Mouse (Mus musculus): ENCODE results near the gene Supt20.
"Not testable (repeated sequence)": the region's sequence is repeated elsewhere in the genome, so short reads cannot be mapped to it uniquely, and the experiment has no call there.

The Supt20 gene

DNA sequence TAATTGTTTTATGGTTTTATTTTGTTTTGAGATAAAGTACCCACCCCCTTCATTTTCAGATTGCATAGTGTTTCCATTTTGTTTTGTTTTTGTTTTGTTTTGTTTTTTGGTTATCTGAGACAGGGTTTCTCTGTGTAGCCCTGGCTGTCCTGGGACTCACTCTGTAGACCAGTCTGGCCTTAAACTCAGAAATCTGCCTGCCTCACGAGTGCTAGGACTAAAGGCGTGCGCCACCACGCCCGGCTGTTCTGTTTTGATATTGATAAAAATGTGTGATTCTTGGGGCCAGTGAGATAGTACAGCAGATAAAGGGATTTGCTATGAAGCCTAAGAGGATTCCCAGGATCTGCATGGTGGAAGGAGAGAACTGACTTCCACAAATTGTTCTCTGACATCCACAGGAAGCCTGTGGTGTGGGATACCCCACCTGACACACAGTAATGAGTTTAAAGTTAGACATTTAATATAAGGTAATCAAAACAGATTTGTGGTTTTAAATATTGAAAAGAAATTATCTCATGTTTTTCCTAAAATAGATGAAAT, 7.2 kb downstream of the Supt20 start:
- no peak for DNase-seq (ENCODE audit: low spot score in 2 of 2)

DNA sequence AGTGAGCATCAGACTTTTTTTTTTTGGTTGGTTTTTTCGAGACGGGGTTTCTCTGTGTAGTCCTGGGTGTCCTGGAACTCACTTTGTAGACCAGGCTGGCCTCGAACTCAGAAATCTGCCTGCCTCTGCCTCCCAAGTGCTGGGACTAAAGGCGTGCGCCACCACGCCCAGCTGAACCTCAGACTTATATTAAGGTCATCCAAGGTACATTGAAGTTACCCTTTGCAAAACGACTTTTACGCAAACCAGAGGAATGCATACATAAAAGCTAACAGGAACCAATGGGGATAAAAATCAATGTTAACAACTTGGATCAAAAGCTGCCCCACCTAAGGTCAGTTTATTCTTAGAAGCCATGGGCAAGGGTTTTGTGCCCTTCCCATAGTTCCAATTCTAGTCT, 11.5 kb downstream of the Supt20 start:
- DNase-seq (ENCODE audit: low spot score in 2 of 2): not testable (repeated sequence)

DNA sequence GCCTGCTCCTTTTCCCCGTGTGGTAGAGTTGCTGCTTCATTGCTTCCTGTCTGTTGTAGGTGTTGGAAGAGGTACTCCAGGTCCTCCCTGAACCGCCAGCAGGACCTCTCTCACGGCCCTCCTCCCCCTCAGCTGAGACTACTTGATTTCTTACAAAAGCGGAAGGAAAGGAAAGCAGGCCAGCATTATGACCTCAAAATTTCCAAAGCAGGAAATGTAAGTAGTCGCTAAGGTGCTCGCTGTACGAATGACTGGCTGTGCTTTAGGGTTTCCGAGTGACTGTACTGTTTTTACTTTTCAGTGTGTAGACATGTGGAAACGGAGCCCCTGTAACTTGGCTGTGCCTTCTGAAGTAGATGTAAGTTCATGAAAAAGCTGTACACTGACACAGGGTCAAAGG, 16.4 kb downstream of the Supt20 start:
- DNase-seq (ENCODE audit: low spot score in 2 of 2): no peak

DNA sequence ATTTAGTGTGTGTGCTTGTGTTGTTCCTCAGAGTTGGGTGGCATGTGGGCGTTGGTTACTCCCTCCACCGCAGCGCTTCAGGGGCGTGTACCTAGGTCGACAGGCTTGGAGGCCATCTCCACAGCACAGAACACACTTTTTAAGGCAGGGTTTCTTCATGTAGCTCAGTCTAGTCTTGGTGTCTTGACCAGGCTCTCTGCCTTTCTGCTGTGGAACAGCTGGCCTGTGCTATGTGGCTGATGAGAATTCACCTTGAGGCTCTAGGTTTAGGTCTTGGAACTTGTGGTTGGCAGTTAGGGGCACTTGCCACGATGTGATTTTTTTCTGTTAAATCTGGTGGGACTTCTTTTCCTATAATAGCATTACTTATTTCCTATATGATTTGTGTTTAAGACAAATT, 21.6 kb downstream of the Supt20 start, which contains the start of gene Gm21958:
Gene Gm21958, minus strand, starts transcription at position 101 of the 400 bp plus-strand sequence.
- no peak for DNase-seq (ENCODE audit: low spot score in 2 of 2)

DNA sequence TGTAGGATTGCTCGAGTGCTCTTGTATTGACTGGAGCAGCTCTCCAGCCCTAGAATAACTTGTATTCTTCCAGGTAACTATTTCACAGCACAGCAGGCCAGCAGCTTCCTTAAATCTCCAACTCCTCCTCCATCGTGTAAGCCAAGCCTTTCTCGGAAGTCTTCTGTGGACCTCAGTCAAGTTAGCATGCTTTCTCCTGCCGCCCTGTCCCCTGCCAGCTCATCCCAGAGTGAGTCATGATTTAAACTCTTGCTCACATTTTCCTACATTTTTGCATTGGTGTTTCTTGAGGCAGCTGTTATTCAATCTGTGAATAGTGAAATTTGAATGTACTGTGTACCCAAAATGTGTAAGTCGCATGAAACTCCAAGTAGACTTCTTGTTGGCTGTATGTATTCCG, 22.9 kb downstream of the Supt20 start:
- DNase-seq (ENCODE audit: low spot score in 2 of 2): no peak

DNA sequence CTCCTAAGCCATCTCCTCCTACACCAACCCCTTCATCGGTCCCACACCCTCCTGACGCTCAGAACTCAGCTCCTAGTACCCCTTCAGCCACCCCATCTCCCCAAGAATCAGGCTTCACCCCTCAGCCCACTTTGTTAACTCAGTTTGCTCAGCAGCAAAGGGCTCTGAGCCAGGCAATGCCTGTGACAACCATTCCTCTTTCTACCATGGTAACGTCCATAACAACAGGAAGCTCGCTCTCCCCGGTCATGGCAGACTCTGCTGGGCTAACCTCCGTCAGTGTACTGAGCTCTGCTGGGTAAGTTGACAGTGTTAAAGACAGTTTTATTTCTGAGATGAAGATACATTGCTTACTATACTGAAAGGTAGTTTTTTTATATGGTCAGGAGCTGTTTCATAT, 24.7 kb downstream of the Supt20 start:
- no peak for DNase-seq (ENCODE audit: low spot score in 2 of 2)

DNA sequence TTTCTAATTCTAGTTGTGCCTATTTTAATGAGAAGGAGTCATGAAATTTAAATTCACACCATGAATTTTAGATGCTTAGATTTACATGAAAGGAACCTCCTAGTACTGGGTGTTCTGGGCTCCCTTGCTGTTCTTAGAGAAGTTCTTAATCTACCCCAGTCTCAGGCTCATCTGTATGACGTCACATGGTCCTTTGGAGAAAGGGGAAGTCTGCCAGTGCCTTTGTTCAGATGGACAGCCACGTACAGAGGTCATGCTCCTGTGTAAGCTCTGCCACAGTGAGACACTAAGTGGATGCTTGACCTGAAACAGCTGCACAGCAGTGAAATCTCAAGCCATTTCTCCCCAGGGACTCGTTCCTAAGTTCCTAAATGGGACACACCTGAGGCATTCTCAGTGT, 26.3 kb downstream of the Supt20 start:
- DNase-seq (ENCODE audit: low spot score in 2 of 2): no peak

DNA sequence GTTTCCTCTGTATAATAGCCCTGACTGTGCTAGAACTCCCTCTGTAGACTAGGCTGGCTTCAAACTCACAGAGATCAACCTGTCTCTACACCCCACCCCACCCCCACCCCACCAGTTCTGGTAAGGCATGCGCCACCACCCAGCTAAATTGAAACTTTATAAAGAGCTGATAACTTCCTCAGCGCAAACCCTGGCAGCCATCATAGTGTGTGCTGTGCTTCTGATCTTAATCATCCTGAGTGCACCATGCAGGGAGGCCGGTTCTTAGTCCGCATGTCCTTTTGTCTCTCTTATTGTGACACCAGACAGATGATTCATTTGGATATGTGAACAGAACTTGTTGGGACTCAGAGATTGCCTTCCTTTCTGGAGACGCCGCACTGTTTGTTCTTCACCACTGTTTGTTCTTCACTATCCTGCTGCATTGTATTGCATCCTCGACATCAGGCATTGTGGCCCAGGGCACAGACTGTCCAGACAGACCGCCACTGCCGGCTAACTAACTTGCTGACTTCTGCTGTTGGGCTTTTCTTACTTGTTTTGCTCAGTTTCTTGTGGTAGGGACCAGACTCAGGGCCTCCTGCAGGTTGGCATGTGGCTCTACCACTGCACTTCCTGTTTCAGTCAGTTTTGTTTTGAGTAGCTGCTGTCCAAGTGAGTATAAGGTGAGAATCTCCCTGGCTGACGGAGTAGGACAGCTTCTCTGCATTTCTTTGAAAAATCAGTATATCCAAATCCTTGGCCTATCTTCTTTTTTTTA, 31.3 kb downstream of the Supt20 start:
- DNase-seq (ENCODE audit: low spot score in 2 of 2): no peak

DNA sequence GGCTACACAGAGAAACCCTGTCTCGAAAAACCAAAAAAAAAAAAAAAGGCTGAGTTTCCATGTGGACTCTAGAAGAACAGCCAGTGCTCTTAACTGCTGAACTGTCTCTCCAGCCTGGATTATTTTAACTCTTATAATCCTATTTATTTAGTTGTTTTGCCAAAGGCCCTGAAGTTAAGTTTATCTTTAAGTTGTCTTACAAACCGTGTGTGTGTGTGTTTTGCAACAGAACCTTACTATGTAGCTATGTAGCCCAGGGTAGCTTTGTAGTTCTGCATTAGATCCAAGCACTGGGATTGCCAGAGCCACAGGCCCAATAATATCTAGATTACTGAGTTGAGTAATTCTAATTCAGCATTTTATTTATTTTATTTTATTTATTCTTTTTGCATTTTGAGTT, 32.7 kb downstream of the Supt20 start:
- DNase-seq (ENCODE audit: low spot score in 2 of 2): no peak

DNA sequence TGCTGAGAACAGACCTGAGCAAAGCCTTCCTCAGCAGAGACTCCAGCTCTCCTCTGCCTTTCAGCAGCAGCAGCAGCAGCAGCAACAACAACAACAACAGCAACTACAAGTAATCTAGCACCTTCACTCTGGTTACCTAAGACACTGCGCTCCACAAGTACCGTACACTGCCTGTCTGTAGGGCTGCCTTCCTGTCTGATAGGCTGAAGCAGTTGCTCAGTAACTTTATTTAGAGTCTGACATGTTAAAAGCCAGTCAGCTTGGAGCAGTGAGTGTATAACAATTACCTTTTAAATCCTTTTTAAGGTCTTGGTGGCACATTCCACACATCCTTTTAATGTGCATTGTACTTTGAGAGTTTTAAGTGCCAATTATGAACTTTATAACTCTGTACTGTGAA, 35.0 kb downstream of the Supt20 start:
- no peak for DNase-seq (ENCODE audit: low spot score in 2 of 2)

DNA sequence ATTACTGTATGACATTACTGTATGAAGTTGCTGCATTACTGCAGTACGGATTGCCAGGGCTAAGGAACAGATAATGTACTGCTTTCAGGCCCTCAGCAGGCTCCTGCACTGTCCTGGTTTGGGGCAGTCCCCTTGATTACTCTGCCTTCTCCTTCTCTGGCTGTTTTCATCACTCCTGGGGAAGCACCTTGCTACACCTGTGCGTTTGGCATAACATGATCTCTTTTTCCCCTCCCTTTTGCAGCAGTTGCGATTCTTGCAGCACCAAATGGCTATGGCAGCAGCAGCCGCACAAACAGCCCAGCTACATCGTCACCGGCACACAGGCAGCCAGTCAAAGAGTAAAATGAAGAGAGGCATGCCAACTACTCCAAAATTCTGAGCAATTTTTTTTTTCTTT, 35.5 kb downstream of the Supt20 start:
- DNase-seq (ENCODE audit: low spot score in 2 of 2): no peak

DNA sequence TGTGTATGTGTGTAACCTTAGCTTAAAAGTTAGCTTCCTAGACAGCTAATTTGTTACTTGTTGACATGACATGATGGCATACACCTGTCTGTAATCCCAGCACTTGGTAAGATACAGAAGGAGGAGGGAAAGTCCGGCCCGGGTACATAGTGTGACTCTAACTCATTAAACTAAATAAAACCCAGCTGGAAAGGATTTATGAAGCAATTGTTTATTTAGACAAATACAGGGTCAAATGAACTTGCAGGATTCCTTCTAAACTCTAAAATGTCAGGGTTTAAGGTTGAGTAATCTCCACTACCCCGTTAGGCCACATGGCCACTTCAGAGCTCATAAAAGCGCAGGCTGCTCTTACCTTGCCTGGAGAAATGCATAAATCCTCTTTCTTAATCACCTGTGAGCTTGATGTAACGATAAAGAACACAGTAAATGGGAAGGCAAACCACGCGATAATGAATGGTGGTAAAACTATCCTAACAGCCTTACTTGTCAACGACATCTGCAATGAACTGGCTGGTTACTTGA, 39.1 kb downstream of the Supt20 start:
- DNase-seq (ENCODE audit: low spot score in 2 of 2): no peak

DNA sequence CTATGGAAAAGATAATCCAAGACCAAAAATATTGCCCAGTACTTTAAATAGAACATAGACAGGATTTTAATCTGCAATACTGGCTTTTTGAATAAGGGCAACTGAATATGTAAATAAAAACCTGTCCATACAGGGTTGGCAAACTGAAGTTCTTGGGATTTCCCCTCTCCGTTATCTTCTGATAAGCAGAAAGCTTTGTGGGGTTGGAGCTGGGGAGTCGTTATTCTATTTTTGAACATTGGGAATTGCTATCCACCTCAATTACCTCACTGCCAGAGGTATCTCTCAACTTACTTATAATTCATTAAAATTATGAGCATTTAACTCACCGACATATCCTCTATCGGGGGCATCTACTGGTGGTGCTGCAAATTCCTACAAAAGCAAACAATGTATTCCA, 39.8 kb downstream of the Supt20 start:
- no peak for DNase-seq (ENCODE audit: low spot score in 2 of 2)

DNA sequence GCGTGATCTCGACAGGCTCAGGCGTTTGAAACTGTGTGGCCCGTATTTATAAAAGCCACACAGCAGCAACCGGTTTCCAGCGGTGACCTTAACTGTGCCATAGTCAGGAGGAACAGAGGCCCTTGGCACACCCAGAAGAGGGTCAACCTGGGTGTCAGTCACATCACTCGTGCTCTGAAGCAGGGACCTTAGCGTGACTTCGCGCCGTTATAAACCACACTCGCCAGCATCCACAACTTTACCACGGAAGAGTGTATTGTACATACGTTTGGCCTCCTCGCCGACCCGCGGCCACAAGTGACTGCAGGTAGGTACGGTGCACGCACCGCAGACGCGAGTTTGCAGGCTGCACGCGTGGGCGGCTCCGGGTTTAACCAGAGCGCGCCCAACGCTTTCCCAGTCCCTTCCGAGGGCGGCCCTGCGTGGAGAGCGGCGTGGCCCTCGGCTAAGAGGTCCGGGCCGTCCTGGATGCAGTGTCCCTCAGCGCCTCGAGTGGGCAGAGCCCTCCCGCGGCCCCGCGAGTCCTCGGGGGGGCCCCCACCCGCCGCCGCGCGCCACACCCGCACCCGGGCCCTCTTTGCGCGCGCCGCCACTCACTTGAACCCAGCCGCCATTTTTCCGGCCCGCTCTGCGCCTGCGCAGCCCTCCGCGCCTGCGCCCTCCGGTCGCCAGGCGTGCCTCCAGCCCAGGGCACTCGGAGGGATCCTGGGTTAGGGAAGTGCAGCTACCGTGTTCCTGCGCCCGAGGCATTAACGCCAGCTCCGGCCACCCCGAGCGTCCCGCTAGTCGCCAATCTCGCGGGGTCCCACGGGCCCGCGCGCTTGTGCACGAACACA, 42.0 kb downstream of the Supt20 start:
- DNase-seq (ENCODE audit: low spot score in 2 of 2): peak; percentile 92 to 94

DNA sequence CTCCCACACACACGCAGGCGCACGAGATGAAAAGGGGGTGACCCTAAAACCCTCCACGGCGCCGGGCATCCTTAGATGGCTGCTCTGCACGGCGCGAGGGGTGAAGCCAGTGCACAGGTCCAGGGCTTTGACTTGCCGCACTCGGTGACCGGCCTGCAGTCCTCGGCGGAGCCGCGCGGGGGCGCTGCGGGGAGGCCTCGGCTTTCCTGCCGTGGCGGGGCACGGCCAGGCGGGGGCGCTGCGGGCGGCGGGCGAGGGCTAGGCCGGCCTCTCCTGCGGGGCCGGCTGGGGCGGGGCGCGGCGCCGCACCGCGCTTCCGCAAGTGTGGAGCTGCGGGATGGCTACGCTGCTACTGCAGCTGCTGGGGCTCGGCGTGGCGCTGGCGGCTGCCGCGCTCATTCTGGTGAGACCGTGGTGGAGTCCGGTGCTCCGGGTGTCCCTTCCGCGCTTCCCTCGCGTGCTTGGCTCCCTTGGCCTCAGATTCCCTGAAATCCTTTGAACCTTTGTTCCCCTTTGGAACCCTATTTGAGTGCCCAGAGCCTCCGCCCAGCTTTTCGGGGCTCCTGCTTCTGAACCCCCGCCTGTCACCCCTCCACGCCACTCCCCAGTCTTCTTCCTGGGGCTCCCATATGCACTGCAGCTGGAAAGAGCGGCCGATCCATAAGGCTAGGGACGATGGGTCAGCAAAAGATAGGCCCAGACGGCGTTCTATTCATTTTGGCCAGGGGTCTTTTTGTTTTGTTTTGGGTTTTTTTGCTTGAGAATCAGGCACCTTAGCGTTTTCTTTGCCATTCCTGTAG, 42.8 kb downstream of the Supt20 start, which contains the start of the genes Exosc8 and Alg5:
Gene Exosc8, minus strand, starts transcription at position 147 of the 800 bp plus-strand sequence.
Gene Alg5, plus strand, starts transcription at position 293 of the 800 bp plus-strand sequence.
- peak; percentile 89 for DNase-seq (ENCODE audit: low spot score in 2 of 2)

DNA sequence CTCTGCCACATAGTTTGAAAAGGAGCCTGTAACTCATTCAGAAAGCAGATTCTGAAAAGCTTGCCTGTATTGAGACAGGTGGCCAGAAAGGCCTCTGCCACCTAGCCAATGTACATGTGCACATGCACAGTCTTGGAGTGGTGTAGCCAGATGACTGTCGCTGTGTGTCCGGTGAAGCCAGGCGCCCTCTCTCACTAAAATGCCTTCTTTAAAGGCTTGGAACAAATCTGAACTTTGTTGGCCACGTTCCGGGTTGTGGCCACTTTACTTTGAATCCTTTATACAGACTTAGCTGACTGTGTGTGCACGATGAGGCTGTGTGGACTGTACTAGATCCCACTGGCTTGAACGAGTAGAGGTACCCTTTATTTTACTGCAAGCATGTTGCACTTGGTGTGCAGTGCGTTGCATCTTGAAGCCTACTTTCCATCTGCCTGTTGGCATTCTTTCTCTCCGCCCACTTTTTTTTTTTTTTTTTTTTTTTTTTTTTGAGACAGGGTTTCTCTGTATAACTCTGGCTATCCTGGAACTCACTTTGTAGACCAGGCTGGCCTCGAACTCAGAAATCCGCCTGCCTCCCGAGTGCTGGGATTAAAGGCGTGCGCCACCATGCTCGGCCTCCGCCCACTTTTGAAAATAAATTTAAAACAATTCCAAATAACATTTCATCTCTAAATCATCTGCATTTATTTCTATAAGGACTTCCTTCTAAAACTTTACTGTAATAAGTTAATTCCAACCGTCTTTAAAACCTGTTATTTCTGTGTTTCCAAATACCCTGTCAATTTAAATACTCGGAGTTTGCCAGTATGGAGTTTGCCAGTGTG, 43.7 kb downstream of the Supt20 start:
- peak; percentile 31 to 48 for DNase-seq (ENCODE audit: low spot score in 2 of 2)

DNA sequence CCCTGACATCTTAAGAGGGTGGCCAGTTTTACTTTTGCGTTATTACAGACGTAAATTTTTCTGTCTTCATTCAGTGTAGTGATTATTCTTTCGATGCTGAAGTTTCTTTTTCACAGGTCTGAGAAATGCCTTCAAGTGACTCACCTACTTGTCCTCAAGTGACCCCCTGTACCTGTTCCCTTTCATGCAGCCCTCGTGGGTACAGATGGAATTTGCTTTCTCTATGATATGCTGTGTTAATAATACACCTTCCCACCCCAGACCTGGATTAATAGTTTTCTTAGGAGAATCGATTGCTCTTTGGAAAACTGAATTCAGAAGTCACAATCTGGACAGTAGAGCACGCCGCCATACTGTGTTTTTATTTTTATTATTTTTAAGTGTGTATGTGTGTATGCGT, 44.7 kb downstream of the Supt20 start:
- DNase-seq (ENCODE audit: low spot score in 2 of 2): no peak

DNA sequence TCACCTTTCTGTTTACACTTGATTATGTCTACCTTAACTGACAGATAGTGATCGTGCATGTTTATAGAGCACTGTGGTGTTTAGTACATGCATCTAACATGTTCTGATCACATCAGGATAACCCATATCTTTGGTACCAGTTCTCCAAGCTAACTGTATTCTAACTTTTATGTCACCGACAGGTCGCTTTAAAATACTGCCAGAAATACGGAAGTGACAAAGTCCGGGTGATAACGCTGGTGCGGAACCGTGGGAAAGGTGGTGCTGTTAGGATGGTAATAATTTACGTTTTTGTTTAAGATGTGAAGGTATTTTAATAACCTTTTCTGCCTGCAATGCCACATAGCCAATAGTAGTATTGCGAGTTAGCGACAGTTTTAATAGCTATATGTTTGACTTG, 49.4 kb downstream of the Supt20 start:
- DNase-seq (ENCODE audit: low spot score in 2 of 2): no peak

DNA sequence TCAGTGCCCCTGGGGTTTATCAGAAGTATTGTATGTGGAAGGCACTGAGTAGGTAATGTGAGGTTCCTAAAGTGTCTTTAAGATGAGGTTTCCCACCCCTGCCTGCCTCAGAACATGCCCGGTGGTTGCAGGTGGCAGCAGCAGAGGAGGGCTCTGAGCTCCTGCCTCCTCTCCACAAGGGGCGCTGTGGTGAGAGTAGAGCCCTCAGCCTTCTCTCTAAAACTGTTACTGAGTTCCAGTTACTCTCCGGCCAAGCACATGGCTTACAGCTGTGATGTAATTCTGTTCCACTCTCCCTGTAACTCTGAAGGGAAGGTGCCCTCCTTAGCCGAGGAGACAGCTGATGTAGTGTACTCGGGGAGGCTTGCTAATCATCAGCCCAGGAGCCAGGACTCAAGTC, 53.2 kb downstream of the Supt20 start:
- DNase-seq (ENCODE audit: low spot score in 2 of 2): no peak

DNA sequence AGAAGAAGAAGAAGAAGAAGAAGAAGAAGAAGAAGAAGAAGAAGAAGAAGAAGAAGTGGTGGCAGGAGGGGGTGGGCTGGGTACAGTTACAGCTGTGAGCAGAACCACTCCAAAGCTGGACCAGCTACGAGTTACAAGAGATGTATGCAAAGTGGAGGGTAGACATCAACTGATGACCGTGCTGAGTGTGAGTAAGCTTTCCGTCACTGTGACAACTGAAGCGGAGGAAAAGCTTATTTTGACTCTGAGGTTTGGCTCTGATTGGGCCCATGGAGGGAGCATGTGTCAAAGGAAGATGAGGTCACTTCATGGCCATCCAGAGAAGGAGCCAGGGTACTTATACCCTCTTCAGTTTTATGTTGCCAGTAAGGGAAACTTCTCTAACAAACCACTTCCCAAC, 60.8 kb downstream of the Supt20 start:
- DNase-seq (ENCODE audit: low spot score in 2 of 2): no peak
